Mouse (Mus musculus) myocyte (in vitro differentiated cells): ENCODE data around the gene Shisa3.

Experiments
- CEBPB ChIP-seq: IDR thresholded peaks from 2 replicates; pipeline ENCODE4 v1.6.1; 2011; ENCODE audit warnings: mild to moderate bottlenecking, moderate library complexity; ENCODE audit not compliant: poor library complexity, insufficient read depth, severe bottlenecking
- E2F4 ChIP-seq: IDR thresholded peaks from one replicate; pipeline ENCODE4 v1.6.1; 2011; ENCODE audit warnings: mild to moderate bottlenecking, control low read depth, moderate library complexity; ENCODE audit not compliant: insufficient read depth
- MAX ChIP-seq: IDR thresholded peaks from one replicate; pipeline ENCODE4 v1.6.1; 2011; ENCODE audit warnings: low read depth, mild to moderate bottlenecking, control low read depth
- MYOG ChIP-seq, 3 experiments: IDR thresholded peaks; one replicate each; pipeline ENCODE4 v1.6.1; 2011; ENCODE audit warnings: control low read depth in 2 of 3, low read depth in 2 of 3, mild to moderate bottlenecking in 2 of 3; ENCODE audit not compliant: insufficient read length in 2 of 3, control insufficient read depth in 1 of 3, insufficient read depth in 1 of 3
- POLR2A ChIP-seq: IDR thresholded peaks from one replicate; pipeline ENCODE4 v1.6.1; 2011; ENCODE audit warnings: low read depth, mild to moderate bottlenecking, control low read depth, moderate library complexity; ENCODE audit not compliant: insufficient read length
- TCF3 ChIP-seq: IDR thresholded peaks from one replicate; pipeline ENCODE4 v1.6.1; 2011; ENCODE audit warnings: low read depth, control low read depth; ENCODE audit not compliant: insufficient read length
- USF1 ChIP-seq: IDR thresholded peaks from one replicate; pipeline ENCODE4 v1.6.1; 2011; ENCODE audit warnings: low read depth, mild to moderate bottlenecking, control low read depth, moderate library complexity

GRCm38 (mm10) chr5:67595070-67595469 lies 12.6 kb upstream of the Shisa3 start:
- TF ChIP-seq POLR2A (no peak), E2F4 (no peak), MYOG (IDR thresholded peaks at IDR 0.05; ENCODE audit: control insufficient read depth in 1 of 3, insufficient read depth in 1 of 3, insufficient read length in 2 of 3, low read depth in 2 of 3) (no peak), USF1 (no peak), MAX (no peak), TCF3 (no peak), CEBPB (no peak)
